Mouse (Mus musculus) T-helper 1 cell (primary cell): ENCODE data around the gene Lrrc63.
"Not testable (repeated sequence)": the region's sequence is repeated elsewhere in the genome, so short reads cannot be mapped to it uniquely, and the experiment has no call there.

Experiments
- in situ Hi-C: fragments of 300-600 bp; cut with MboI, MseI; formaldehyde crosslinking; loops from one replicate; pipeline ENCODE4 v1.15.1; 2025; ENCODE audit warnings: high pct_unique_total_duplicates

The Lrrc63 gene

GRCm38 (mm10) chr14:75130501-75131318 is at the start of gene Lrrc63, which contains the start of gene Lcp1:
Gene Lrrc63 (minus strand): TSS chr14:75130881.
Gene Lcp1 (plus strand): TSS chr14:75131101.
- in situ Hi-C loops: loop anchor here (5.0 kb wide), 1 partner anchor 37 kb away; no protein-coding TSS in a partner anchor

- in situ Hi-C loops: loop anchor here (25.0 kb wide), 1 partner anchor 292 kb away; no protein-coding TSS in a partner anchor
Measured at GRCm38 (mm10) chr14:75179255-75179963, 48.7 kb upstream of the Lrrc63 start.

DNA sequence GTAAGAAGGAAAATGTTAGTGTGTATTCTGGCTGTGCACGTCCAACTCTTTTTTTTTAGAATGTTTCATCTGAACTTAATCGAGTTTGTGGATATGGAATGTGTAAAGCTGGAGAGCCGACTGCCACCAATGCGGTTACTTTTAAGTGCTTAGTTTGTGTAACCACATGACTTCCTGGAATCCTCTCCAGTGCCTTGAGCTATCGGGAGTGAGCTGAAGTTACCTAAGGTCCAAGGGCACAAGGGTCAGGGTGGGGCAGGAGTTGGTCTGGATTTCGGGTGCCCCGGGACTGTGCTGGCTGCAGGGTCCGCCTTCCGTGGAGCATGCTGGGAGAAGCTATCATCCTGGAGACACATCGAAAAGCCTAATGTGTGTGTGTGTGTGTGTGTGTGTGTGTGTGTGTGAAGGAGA is 48.1 kb upstream of the Lrrc63 start:
- in situ Hi-C loops: loop anchor here (25.0 kb wide), 1 partner anchor 292 kb away; no protein-coding TSS in a partner anchor

DNA sequence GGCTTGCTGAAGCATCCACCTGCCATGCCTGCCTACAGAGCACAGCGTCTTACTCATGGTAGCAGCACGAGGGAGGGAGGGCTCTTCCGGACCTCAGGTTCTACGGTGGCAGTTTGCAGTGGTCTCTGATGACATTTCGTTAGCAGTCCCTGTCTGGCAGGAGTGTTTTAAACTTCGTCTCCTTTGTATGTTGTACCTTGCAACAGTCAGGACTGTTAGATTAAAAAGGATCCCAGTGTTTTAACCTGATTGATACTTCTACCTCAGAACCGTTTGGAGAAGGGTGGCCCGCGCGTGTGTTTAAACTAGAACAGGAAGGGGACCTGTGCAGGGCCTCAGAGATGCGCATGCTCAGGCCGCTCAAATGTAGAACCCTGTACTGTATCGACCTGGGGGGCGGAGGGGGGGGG is 47.7 kb upstream of the Lrrc63 start:
- in situ Hi-C loops: loop anchor here (25.0 kb wide), 1 partner anchor 291 kb away; no protein-coding TSS in a partner anchor

DNA sequence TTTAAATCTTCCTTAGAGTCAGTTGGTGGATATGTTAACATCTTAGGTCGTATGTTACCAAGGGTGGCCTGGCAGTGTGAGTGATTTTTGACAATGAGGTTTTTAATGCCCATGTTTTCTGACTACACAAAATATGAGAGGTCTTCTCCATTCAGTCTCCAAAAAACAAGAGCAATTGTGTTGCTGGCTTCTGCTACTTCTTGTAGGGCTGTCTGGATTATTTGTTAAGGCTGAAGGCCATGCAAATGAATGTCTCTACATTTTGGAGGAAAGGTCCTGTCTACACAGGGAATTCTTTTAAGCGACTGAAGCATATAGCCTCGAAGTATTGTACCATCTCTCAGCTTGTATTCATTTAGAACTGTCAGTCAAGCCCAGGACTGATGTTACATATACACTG is 46.7 kb upstream of the Lrrc63 start:
- in situ Hi-C loops: loop anchor here (25.0 kb wide), 1 partner anchor 290 kb away; no protein-coding TSS in a partner anchor

DNA sequence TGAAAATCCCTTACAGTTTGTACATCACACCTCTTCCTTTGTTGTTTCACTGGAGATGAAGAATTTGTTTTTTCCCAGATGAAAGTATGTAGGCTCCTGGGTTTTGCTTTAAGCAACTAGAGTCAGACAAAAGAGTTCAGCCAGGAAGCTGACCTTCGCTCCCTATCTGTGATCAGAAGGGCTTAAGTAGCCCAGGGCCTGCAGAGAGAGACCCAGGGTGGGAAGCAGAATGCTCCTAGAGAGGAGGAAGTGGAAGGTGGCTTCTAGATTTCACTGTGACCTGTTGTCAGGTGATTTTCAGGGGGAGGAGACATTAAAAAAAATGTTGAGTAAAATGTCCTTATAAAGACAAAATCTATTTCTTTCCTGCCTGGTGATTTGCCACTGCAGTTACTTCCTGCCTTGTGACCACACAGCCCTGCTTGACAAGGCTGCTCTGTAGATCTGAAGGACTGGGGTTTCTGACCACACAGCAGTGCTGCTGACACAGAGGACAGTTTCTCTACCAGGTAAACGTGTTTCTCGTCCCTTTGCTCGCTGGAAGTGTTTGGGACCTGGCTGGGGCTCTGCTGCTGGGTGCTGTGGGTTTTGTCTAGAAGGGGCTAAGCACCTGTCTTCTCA is 45.9 kb upstream of the Lrrc63 start:
- in situ Hi-C loops: loop anchor here (25.0 kb wide), 1 partner anchor 289 kb away; no protein-coding TSS in a partner anchor

GRCm38 (mm10) chr14:75175781-75176180 is 45.1 kb upstream of the Lrrc63 start:
- in situ Hi-C loops: loop anchor here (25.0 kb wide), 1 partner anchor 288 kb away; no protein-coding TSS in a partner anchor

DNA sequence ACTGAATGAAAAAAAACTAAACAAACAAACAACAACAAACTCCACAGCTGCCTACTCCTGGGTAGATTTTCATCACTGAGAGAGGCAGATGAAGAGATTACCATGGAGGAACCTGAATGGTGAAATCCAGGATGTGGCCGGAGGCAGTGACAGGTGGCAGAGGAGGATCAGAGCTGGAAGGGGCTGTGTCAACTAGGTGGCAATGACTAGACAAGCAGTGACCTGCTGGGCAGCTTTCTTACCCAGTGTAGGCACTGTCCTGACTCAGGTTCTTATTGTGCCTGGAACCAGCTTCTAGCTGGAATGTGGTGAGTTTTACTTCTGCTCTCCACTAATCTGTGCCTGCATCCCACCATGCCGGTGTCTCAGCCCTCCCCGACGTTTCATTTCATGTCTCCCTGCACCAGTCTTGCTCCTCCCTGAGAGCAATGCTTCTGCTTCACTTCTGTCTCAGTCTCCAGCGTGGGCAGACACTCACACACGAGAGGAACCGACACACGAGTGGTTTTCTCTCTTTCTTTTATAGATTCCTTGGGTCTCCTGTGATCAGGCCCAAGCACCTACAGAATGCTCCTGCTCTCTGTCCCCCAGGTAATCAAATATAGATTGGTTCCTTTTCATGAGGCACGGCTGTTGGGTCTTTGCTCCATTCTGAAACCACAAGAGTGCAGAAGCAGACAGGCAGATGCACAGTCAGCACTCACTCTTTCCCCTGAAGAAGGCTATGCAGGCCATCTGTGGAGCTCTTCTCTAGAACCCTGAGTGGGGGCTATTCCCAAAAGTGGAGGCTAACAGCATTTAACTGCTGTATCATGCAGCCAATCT is 44.3 kb upstream of the Lrrc63 start:
- in situ Hi-C loops: loop anchor here (25.0 kb wide), 1 partner anchor 288 kb away; no protein-coding TSS in a partner anchor

- in situ Hi-C loops: no loop called here
Measured at GRCm38 (mm10) chr14:75174296-75174695, 43.6 kb upstream of the Lrrc63 start.

GRCm38 (mm10) chr14:75170546-75170945 is 39.9 kb upstream of the Lrrc63 start:
- in situ Hi-C loops: no loop called here

GRCm38 (mm10) chr14:75168501-75168900 is 37.8 kb upstream of the Lrrc63 start:
- in situ Hi-C loops: loop anchor here (5.0 kb wide), 1 partner anchor 36 kb away; the partner anchor contains the start of genes Lcp1 and Lrrc63

GRCm38 (mm10) chr14:75165574-75166131 is 35.0 kb upstream of the Lrrc63 start:
- in situ Hi-C loops: loop anchor here (5.0 kb wide), 1 partner anchor 33 kb away; the partner anchor contains the start of genes Lcp1 and Lrrc63

DNA sequence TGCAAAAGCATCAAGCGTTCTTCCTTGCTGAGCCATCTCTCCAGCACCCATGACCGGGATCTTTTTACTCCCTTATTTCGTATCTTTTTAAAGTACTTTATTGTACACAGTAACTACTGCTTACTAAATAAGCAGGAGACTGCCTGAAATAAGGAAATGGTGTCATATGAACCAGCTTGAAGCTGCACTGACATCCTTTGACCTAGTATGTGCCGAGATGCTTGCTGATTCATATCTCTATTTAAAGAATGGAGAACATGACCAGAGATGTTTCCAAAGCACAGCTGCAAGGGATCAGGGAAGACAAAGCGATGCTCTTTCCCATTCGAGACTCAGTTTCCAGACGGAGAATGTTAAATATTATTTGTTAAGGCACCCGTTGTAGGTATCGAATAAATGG is 33.7 kb upstream of the Lrrc63 start:
- in situ Hi-C loops: no loop called here

DNA sequence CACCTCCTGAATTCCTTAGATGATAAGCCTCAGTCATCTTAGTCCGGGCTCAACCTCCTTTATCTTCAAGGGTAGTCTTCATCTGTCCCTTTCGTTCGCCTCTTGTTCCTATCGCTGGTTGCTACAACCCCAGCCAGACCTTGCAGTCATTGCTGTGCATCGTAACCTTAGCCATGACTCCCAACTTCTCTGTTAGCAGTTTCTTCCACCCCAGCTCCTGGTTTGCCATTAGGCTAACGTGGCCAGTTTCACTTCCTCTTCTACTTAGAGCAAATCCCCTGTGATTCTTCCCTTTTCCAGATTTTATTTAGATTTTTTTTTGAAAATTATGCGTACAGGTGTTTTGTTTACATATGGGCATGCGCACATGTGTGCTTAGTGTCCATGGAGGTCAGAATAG is 33.2 kb upstream of the Lrrc63 start:
- in situ Hi-C loops: no loop called here

GRCm38 (mm10) chr14:75159375-75159774 is 28.7 kb upstream of the Lrrc63 start:
- in situ Hi-C loops: no loop called here

GRCm38 (mm10) chr14:75154481-75154880 is 23.8 kb upstream of the Lrrc63 start:
- in situ Hi-C loops: no loop called here

- in situ Hi-C loops: no loop called here
Measured at GRCm38 (mm10) chr14:75151146-75151545, 20.5 kb upstream of the Lrrc63 start.

- in situ Hi-C loops: no loop called here
Measured at GRCm38 (mm10) chr14:75150653-75151052, 20.0 kb upstream of the Lrrc63 start.

- in situ Hi-C loops: no loop called here
Measured at GRCm38 (mm10) chr14:75148229-75148628, 17.5 kb upstream of the Lrrc63 start.

- in situ Hi-C loops: not testable (repeated sequence)
Measured at GRCm38 (mm10) chr14:75147706-75148105, 17.0 kb upstream of the Lrrc63 start.
